Mouse (Mus musculus) splenic B cell, adult 2 months (primary cell): ENCODE measurements around the gene Mvb12b.
A peak's percentile ranks its signal among the peaks of the same experiment; 100 is the strongest.

Experiments
- DNase-seq: peaks from one replicate; pipeline ENCODE4 v3.0.0-alpha.2; 2011; ENCODE audit warnings: low read depth, low spot score
- H3K27me3 ChIP-seq: 2 replicates; pipeline ENCODE4 v1.6.1; 2012; ENCODE audit warnings: mild to moderate bottlenecking, low read length, moderate library complexity, mixed read lengths; ENCODE audit not compliant: control insufficient read depth, poor library complexity, insufficient read depth, severe bottlenecking
- H3K36me3 ChIP-seq: 2 replicates; pipeline ENCODE4 v1.6.1; 2012; ENCODE audit warnings: mild to moderate bottlenecking, low read length, moderate library complexity, mixed read lengths; ENCODE audit not compliant: control insufficient read depth, poor library complexity, insufficient read depth, severe bottlenecking

The Mvb12b gene

GRCm38 (mm10) chr2:33774884-33775283, 112.9 kb downstream of the Mvb12b start:
- DNase-seq = no peak
- Histone ChIP-seq H3K27me3 (no peaks in the 10 kb centered on the region), H3K36me3 (no peaks in the 10 kb centered on the region)

- H3K27me3 ChIP-seq = no peaks in the 10 kb centered on the region
- H3K36me3 ChIP-seq = no peaks in the 10 kb centered on the region
- DNase-seq = no peak
Measured at GRCm38 (mm10) chr2:33774106-33774505, 113.6 kb downstream of the Mvb12b start.

- H3K36me3 ChIP-seq = no peaks in the 10 kb centered on the region
- no peak for DNase-seq
- no peaks in the 10 kb centered on the region for H3K27me3 ChIP-seq
Measured at GRCm38 (mm10) chr2:33772439-33772838, 115.3 kb downstream of the Mvb12b start.

- DNase-seq = no peak
- Histone ChIP-seq H3K36me3 (no peaks in the 10 kb centered on the region), H3K27me3 (no peaks in the 10 kb centered on the region)
Measured at GRCm38 (mm10) chr2:33771388-33771787, 116.4 kb downstream of the Mvb12b start.

- DNase-seq = no peak
- no peaks in the 10 kb centered on the region for H3K27me3 ChIP-seq
- H3K36me3 ChIP-seq = no peaks in the 10 kb centered on the region
Measured at GRCm38 (mm10) chr2:33770526-33771130, 117.1 kb downstream of the Mvb12b start.

- no peak for DNase-seq
- H3K27me3 ChIP-seq = no peaks in the 10 kb centered on the region
- no peaks in the 10 kb centered on the region for H3K36me3 ChIP-seq
Measured at GRCm38 (mm10) chr2:33764476-33764875, 123.3 kb downstream of the Mvb12b start.

- no peaks in the 10 kb centered on the region for H3K36me3 ChIP-seq
- no peak for DNase-seq
- H3K27me3 ChIP-seq = no peaks in the 10 kb centered on the region
Measured at GRCm38 (mm10) chr2:33762210-33762609, 125.5 kb downstream of the Mvb12b start.

- DNase-seq = no peak
- Histone ChIP-seq H3K36me3 (no peaks in the 10 kb centered on the region), H3K27me3 (no peaks in the 10 kb centered on the region)
Measured at GRCm38 (mm10) chr2:33760571-33760991, 127.2 kb downstream of the Mvb12b start.

- H3K27me3 ChIP-seq = no peaks in the 10 kb centered on the region
- H3K36me3 ChIP-seq = no peaks in the 10 kb centered on the region
- no peak for DNase-seq
Measured at GRCm38 (mm10) chr2:33759447-33759846, 128.3 kb downstream of the Mvb12b start.

GRCm38 (mm10) chr2:33755633-33756020, 132.1 kb downstream of the Mvb12b start:
- peak; percentile 31 for DNase-seq
- no peaks in the 10 kb centered on the region for H3K36me3 ChIP-seq
- no peaks in the 10 kb centered on the region for H3K27me3 ChIP-seq

- Histone ChIP-seq H3K27me3 (no peaks in the 10 kb centered on the region), H3K36me3 (no peaks in the 10 kb centered on the region)
- DNase-seq = no peak
Measured at GRCm38 (mm10) chr2:33754980-33755632, 132.6 kb downstream of the Mvb12b start.

GRCm38 (mm10) chr2:33754317-33754633, 133.5 kb downstream of the Mvb12b start:
- H3K36me3 ChIP-seq = no peaks in the 10 kb centered on the region
- no peak for DNase-seq

GRCm38 (mm10) chr2:33753630-33754316, 134.0 kb downstream of the Mvb12b start:
- no peak for DNase-seq
- Histone ChIP-seq H3K27me3 (no peaks in the 10 kb centered on the region), H3K36me3 (no peaks in the 10 kb centered on the region)

More at GRCm38 (mm10) chr2:33754317-33754633, 133.5 kb downstream of the Mvb12b start:
- H3K27me3 ChIP-seq = no peaks in the 10 kb centered on the region

- DNase-seq = no peak
Measured at GRCm38 (mm10) chr2:33750611-33751010, 137.1 kb downstream of the Mvb12b start.

GRCm38 (mm10) chr2:33746471-33746870, 141.3 kb downstream of the Mvb12b start:
- DNase-seq = peak; percentile 84
- H3K36me3 ChIP-seq = no peaks in the 10 kb centered on the region

More at GRCm38 (mm10) chr2:33750611-33751010, 137.1 kb downstream of the Mvb12b start:
- Histone ChIP-seq H3K36me3 (no peaks in the 10 kb centered on the region), H3K27me3 (no peaks in the 10 kb centered on the region)

More at GRCm38 (mm10) chr2:33746471-33746870, 141.3 kb downstream of the Mvb12b start:
- H3K27me3 ChIP-seq = no peaks in the 10 kb centered on the region
